Mouse (Mus musculus) neural tube, embryonic 13.5 days (tissue): ENCODE data around the gene Cmip. TPM values are rescaled to one million over a fixed set of nuclear protein-coding genes. Genes with fewer than 3 reads are reported as not detected.

Experiments
- ATAC-seq: fragments of 200-750 bp; cut with Nextera tagmentation; 2 replicates; pipeline ENCODE4 v1.8.0; 2017; ENCODE audit warnings: low read depth, mild to moderate bottlenecking, moderate TSS enrichment, moderate library complexity
- H3K27ac ChIP-seq: fragments of 300-500 bp; sonication (generic); replicated peaks from 2 replicates; pipeline ENCODE4 v1.5.1; 2015; ENCODE audit warnings: moderate library complexity, mild to moderate bottlenecking, inconsistent platforms
- H3K27me3 ChIP-seq: fragments of 300-500 bp; sonication (generic); 2 replicates; pipeline ENCODE4 v1.6.1; 2015; ENCODE audit warnings: mild to moderate bottlenecking, inconsistent platforms
- H3K36me3 ChIP-seq: fragments of 300-500 bp; sonication (generic); 2 replicates; pipeline ENCODE4 v1.6.1; 2015; ENCODE audit warnings: mild to moderate bottlenecking, inconsistent platforms
- H3K4me1 ChIP-seq: fragments of 300-500 bp; sonication (generic); replicated peaks from 2 replicates; pipeline ENCODE4 v1.6.1; 2015; ENCODE audit warnings: inconsistent platforms
- H3K4me2 ChIP-seq: fragments of 300-500 bp; sonication (generic); 2 replicates; pipeline ENCODE4 v1.6.1; 2015; ENCODE audit warnings: inconsistent platforms, mild to moderate bottlenecking, moderate library complexity
- H3K4me3 ChIP-seq: fragments of 300-500 bp; sonication (generic); 2 replicates; pipeline ENCODE4 v1.5.1; 2015; ENCODE audit warnings: mild to moderate bottlenecking, inconsistent platforms
- H3K9ac ChIP-seq: fragments of 300-500 bp; sonication (generic); 2 replicates; pipeline ENCODE4 v1.6.1; 2015; ENCODE audit warnings: moderate library complexity, mild to moderate bottlenecking, inconsistent platforms
- H3K9me3 ChIP-seq: fragments of 300-500 bp; sonication (generic); 2 replicates; pipeline ENCODE4 v1.6.1; 2016; ENCODE audit warnings: inconsistent platforms
- WGBS: fragments of 180-500 bp; shearing (Covaris S2); methylation state at CpG from one replicate; pipeline ENCODE4 v1.1.7; 2015; 5-methylcytosine and 5-hydroxymethylcytosine counted together
- polyA plus RNA-seq: library from polyadenylated mRNA; unstranded; fragments of >200 nt; fragmentation: Nextera tagmentation; extraction: Ambion mirVana; gene quantifications from 2 replicates; pipeline ENCODE4 v1.2.1, GENCODE M21; 2015

Cmip gene
- polyA plus RNA-seq, 1 experiment from 2014 or later = 115 TPM

DNA sequence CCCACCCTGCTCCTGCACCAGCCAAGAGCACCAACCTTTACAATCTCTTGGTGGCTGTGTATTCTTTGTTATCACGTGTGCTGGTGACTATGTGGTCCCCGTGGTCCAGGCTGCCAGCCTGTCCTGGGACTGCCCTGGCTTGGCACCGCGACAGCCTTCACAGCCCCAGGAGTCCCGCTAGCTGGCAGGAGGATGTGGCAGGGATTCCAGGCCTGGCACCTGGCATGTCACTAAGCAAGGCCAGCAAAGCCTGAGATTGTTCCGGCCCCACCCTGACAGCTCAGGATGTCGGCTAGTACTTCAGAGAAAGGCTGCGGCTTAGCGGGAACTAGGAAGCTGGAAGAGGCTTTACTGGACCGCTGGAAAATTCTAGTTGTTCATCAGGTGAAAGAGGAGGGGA is 106.4 kb downstream of the Cmip start:
- ATAC-seq = no peak
- Histone ChIP-seq H3K9ac (no peak overlapping the region), H3K4me1 (peaks cover 68% of the 10 kb centered on the region), H3K9me3 (no peaks in the 10 kb centered on the region), H3K27ac (peak overlapping the region; percentile 14; the same call in 1 of the 2 replicates), H3K36me3 (no peaks in the 10 kb centered on the region), H3K27me3 (no peaks in the 10 kb centered on the region), H3K4me3 (no peak overlapping the region), H3K4me2 (no peak overlapping the region)
- 83% methylated on average over 10 of the region's 10 CpGs for WGBS

DNA sequence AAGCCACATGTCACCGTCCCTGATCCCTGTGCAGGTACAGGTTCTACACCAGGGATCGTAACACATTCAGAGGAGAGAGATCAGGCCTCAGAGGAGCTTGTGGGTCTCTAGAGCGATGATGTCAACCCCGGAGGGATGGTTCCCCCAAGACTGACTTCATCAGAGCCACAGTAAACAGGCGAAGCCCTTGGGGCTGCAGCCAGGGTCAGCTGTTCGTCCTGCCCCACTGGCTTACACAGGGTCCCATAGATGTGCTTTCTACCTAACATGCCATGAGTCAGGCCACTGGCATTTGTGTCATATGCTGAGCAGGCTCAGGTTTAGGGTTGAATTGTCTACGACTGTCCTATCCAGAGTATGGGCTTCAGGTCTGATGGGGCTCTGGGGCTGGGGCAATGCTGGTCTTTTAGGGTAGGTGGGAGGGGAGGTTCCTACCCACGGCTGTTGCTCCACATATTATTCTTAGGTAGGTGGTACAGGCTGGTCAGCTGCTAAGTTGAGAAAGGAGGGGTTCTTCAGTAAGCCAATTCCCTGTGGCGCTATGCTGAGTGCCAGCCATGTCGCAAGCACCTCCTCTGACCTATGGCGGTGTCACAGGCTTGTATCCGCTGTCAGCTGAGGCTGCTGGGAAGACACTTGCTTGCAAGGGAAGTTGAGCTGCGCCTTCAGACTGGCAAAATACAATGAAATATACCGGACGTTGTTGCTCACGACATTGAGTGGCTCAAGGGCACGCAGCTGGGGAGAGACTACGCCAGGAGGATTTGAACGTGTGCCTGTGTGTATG is 107.7 kb downstream of the Cmip start:
- Histone ChIP-seq H3K4me3 (no peak overlapping the region), H3K4me1 (peaks cover 81% of the 10 kb centered on the region), H3K27ac (no peak overlapping the region), H3K27me3 (no peaks in the 10 kb centered on the region), H3K9me3 (no peaks in the 10 kb centered on the region), H3K36me3 (no peaks in the 10 kb centered on the region), H3K4me2 (no peak overlapping the region), H3K9ac (no peak overlapping the region)
- no peak; the same call in 1 of the 2 replicates for ATAC-seq
- WGBS = 83% methylated on average over 19 of the region's 19 CpGs

DNA sequence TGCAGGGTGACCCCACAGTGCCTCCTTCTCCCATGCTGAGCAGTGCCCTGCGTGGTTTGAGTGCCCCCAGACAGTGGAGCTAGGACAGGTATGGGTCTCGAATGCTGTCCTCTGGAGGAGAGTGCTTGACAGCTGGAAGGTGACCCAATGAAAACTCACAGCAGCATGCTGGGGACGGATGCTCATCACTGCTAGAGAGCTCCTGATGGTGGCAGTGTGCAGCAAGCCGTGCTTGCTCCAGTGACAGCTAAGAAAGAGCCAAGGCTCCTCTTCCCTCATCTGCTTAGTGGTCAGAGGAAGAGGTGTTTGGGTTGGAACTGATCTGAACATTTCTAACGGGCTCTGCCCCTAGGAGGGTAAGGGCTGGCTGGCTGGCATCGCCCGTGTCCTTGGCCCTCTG is 109.6 kb downstream of the Cmip start:
- peak; percentile 22; the same call in 1 of the 2 replicates for ATAC-seq
- 63% methylated on average over 7 of the region's 7 CpGs for WGBS

DNA sequence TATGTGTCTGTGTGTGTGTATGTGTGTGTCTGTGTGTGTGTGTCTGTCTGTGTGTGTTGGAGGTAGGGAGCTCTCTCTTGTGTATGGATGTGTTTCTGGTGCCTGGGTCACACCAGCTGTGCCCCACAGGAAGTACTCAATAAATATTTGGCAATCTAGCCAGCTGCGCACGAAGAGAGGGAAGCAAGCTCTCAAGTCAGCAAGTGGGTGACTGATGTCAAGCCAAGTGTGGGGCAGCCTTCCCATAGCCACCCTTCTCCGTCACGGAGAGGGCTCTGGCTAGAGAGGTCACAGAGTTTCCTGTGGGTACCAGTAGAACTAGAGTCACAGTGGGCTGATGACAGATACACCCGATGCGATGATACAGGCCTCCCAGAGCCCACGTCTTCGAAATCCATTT is 110.6 kb downstream of the Cmip start:
- Histone ChIP-seq H3K36me3 (no peaks in the 10 kb centered on the region), H3K4me1 (peaks cover 93% of the 10 kb centered on the region), H3K4me2 (no peak overlapping the region), H3K4me3 (no peak overlapping the region), H3K27me3 (no peaks in the 10 kb centered on the region), H3K9ac (no peak overlapping the region), H3K27ac (no peak overlapping the region; the same call in 1 of the 2 replicates), H3K9me3 (no peaks in the 10 kb centered on the region)
- ATAC-seq = no peak
- 80% methylated on average over 8 of the region's 8 CpGs for WGBS

More for the DNA sequence above, 109.6 kb downstream of the Cmip start:
- no peaks in the 10 kb centered on the region for H3K27me3 ChIP-seq
- no peaks in the 10 kb centered on the region for H3K36me3 ChIP-seq
- H3K9ac ChIP-seq = no peak overlapping the region
- no peak overlapping the region for H3K4me3 ChIP-seq
- 0 out of 2 replicates have a peak overlapping the region, but pooled peaks have one; percentile 15 for H3K27ac ChIP-seq
- H3K4me2 ChIP-seq = no peak overlapping the region
- H3K9me3 ChIP-seq = no peaks in the 10 kb centered on the region
- H3K4me1 ChIP-seq = peaks cover 93% of the 10 kb centered on the region

DNA sequence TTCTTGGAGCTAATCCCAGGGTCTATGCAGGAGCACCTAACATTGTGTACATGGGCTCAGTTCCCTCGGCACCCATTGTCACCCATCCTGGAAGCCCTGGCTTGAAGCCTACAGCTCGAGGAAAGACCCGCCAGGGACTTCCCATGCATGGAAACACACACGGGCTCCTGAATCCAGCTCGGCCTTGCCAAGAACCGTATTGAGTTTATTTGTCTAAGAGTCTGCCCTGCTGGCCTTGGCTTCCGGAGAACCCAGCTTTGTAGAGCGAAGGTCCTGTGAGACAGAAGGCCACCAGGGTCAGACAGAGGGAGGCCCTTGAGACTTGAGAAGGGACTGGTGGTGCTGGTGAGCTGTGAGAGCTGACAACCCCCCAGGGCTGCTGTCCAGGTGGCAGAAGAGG is 111.9 kb downstream of the Cmip start:
- Histone ChIP-seq H3K4me1 (peaks cover 91% of the 10 kb centered on the region), H3K27ac (no peak overlapping the region), H3K9me3 (no peaks in the 10 kb centered on the region), H3K9ac (no peak overlapping the region), H3K4me3 (no peak overlapping the region), H3K27me3 (no peaks in the 10 kb centered on the region), H3K36me3 (no peaks in the 10 kb centered on the region), H3K4me2 (no peak overlapping the region)
- WGBS = 79% methylated on average over 8 of the region's 8 CpGs
- no peak for ATAC-seq

DNA sequence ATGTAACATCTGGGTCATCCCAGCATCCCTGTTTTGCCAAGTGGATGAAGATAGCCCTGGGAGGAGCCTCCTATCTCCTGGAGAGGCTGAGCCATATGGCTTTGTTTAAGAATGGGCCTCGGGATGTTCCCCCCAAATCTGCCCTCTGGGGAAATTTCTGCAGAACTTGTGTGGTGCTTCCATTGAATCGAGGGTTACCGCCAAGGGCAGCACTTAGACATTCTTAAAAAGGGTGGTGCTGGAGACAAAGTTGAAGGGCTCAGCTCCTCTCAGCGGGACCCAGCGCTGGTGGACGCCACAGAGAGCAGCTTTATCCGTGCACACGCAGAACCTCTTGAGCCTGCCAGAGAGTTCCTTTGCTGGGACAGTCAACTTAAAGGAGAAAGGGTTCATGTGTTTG is 113.1 kb downstream of the Cmip start:
- H3K36me3 ChIP-seq = no peaks in the 10 kb centered on the region
- H3K4me3 ChIP-seq = no peak overlapping the region
- H3K9me3 ChIP-seq = no peaks in the 10 kb centered on the region
- 75% methylated on average over 8 of the region's 8 CpGs for WGBS
- ATAC-seq = no peak
- 0 out of 2 replicates have a peak overlapping the region, but pooled peaks have one; percentile 56 for H3K27ac ChIP-seq
- H3K9ac ChIP-seq = no peak overlapping the region
- no peaks in the 10 kb centered on the region for H3K27me3 ChIP-seq
- peaks cover 85% of the 10 kb centered on the region for H3K4me1 ChIP-seq
- no peak overlapping the region for H3K4me2 ChIP-seq

DNA sequence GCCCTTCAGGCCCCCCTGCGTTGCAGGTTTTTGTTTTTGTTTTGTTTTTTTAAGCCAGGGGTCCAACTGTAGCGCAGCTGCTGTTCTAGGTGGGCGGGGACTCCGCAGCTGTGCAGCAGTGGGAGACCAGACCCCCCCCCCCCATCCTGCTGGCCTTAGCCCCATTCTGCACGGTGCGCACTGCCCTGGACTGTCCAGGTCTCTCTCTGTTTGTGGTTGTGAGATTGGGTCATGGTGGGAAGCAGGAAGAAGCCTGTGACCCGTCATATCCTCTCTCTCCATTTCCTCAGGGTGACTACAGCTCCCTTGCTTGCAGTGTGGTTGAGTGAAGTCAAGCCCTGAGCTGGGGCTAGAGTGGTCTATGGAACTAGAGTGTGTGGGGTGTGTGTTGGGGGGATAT is 114.3 kb downstream of the Cmip start:
- WGBS = 52% methylated on average over 7 of the region's 7 CpGs
- Histone ChIP-seq H3K9me3 (no peaks in the 10 kb centered on the region), H3K27me3 (no peaks in the 10 kb centered on the region), H3K4me2 (no peak overlapping the region), H3K4me3 (no peak overlapping the region), H3K27ac (peak overlapping the region; percentile 56), H3K9ac (no peak overlapping the region), H3K4me1 (peaks cover 79% of the 10 kb centered on the region), H3K36me3 (no peaks in the 10 kb centered on the region)
- peak; percentile 24; the same call in 1 of the 2 replicates for ATAC-seq

DNA sequence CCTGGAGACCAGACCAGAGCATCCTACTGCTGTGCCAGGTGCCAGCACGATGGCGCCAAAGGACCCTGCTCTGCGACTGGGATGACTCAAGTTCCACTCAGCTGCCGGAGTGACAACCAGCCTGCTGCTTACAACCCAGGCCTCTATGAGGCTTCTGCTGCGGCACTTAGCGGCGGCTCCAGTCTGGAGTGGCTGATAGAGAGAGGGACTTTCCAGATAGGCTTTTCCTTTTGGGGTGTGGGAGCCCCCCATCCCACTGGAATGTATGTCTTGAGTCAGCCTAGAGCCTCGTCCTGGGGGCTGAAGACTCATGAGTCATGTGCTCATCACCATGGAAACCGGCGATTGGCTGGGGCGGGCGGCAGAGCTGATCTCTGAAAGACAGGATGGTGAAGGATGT is 115.2 kb downstream of the Cmip start:
- Histone ChIP-seq H3K27ac (peak overlapping the region; percentile 65), H3K36me3 (no peaks in the 10 kb centered on the region), H3K4me1 (peaks cover 78% of the 10 kb centered on the region), H3K9ac (no peak overlapping the region), H3K4me3 (no peak overlapping the region), H3K27me3 (no peaks in the 10 kb centered on the region), H3K9me3 (no peaks in the 10 kb centered on the region), H3K4me2 (no peak overlapping the region)
- WGBS = 64% methylated on average over 12 of the region's 12 CpGs
- ATAC-seq = peak; percentile 17; the same call in 1 of the 2 replicates

DNA sequence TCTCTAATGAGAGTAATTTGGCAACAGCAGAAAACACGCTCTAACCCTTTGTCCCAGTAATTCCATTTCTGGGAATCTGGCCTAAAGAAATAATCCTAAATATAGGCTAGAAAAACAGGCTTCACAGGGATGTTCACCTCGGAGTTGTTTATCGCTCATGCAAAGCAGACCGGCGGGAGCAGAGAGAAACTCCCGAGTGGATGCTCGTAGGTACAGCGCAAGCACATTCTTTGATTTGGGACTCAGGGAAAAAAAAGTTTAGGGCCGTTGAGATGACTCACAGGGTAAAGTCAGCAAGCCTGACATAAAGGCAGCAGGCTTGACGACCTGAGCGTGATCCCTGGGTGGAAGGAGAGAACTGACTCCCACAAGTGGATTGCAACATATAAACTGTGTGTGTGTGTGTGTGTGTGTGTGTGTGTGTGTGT is 116.2 kb downstream of the Cmip start:
- Histone ChIP-seq H3K9me3 (no peaks in the 10 kb centered on the region), H3K27me3 (no peaks in the 10 kb centered on the region), H3K4me2 (no peak overlapping the region), H3K4me1 (peaks cover 73% of the 10 kb centered on the region), H3K27ac (0 out of 2 replicates have a peak overlapping the region, but pooled peaks have one; percentile 65), H3K36me3 (no peaks in the 10 kb centered on the region), H3K9ac (no peak overlapping the region), H3K4me3 (no peak overlapping the region)
- WGBS = 61% methylated on average over 11 of the region's 11 CpGs
- ATAC-seq = no peak

DNA sequence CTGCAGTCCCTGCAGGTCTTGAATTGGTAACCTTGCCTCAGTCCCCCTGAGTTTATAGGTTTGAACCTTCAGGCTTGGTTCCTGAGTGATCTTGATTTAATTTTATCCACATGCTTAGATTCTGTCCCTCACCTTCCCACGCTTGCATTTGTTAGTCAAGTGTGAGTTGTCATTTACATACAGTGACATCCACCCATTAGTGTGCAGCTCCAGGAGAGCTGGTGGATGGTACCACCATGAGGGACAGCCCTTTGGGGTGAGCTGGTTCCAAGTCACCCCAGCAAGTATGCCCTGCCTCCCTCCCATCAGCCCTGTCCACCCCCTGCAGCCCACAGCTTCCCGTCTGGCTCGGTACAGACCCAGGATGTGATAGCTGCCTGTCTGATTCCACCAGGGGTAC is 117.2 kb downstream of the Cmip start:
- no peak for ATAC-seq
- WGBS = 87% methylated on average over 3 of the region's 3 CpGs
- H3K9ac ChIP-seq = no peak overlapping the region
- no peak overlapping the region for H3K27ac ChIP-seq
- H3K4me2 ChIP-seq = no peak overlapping the region
- 0 out of 2 replicates have a peak, but pooled peaks cover 5% of the 10 kb centered on the region for H3K36me3 ChIP-seq
- H3K4me1 ChIP-seq = peaks cover 73% of the 10 kb centered on the region
- no peaks in the 10 kb centered on the region for H3K9me3 ChIP-seq
- no peak overlapping the region for H3K4me3 ChIP-seq
- no peaks in the 10 kb centered on the region for H3K27me3 ChIP-seq

DNA sequence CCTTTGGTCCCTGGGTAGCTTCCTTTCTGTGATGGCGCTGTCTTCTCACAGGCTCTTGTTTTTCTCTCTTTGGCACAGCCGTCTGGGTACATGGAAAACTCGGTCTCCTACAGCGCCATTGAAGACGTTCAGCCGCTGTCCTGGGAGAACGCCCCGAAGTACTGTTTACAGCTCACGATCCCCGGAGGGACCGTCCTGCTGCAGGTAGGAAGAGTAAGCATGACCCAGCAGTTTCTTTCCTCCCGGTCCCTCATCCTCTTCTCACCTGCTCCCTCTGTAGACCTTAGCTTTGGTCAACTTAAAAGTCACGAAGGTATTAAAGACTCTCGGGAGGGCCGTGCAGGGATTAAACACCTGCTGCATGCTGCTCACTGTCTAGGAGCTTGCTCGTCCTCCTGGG is 120.1 kb downstream of the Cmip start:
- Histone ChIP-seq H3K4me2 (no peak overlapping the region), H3K27me3 (no peaks in the 10 kb centered on the region), H3K9me3 (no peaks in the 10 kb centered on the region), H3K36me3 (0 out of 2 replicates have a peak, but pooled peaks cover 5% of the 10 kb centered on the region), H3K4me3 (no peak overlapping the region), H3K27ac (no peak overlapping the region), H3K4me1 (peaks cover 67% of the 10 kb centered on the region), H3K9ac (no peak overlapping the region)
- WGBS = 70% methylated on average over 16 of the region's 16 CpGs
- ATAC-seq = no peak

DNA sequence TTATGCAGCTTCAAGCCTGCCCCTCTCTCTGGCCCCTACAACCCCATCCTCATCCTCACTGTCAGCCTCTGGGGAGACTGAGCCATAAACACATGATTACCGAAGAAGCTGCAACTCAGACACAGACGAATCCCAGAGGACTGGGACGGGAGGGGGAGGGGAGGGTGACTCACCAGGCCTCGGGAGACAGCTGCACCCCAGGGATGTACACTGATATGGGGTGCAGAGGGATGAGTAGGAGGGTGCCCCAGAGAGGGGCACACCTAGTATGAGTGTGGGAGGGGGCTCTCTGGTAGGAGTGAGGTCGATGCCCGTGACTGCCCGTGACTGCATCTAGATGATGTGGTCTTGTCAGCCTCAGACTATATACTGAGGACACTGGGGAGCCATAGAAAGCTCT is 121.8 kb downstream of the Cmip start:
- H3K36me3 ChIP-seq = 0 out of 2 replicates have a peak, but pooled peaks cover 5% of the 10 kb centered on the region
- H3K4me2 ChIP-seq = no peak overlapping the region
- no peaks in the 10 kb centered on the region for H3K9me3 ChIP-seq
- ATAC-seq = no peak
- no peaks in the 10 kb centered on the region for H3K27me3 ChIP-seq
- H3K4me3 ChIP-seq = no peak overlapping the region
- H3K9ac ChIP-seq = no peak overlapping the region
- WGBS = 53% methylated on average over 7 of the region's 7 CpGs
- peaks cover 52% of the 10 kb centered on the region for H3K4me1 ChIP-seq
- peak overlapping the region; percentile 54; the same call in 1 of the 2 replicates for H3K27ac ChIP-seq
